Mouse (Mus musculus): Measurements from ENCODE around the gene Grm5. TPM values are rescaled to one million over a fixed set of nuclear protein-coding genes. Genes with fewer than 3 reads are reported as not detected.

Gene Grm5
- total RNA-seq, 1 experiment from 2014 or later, result not detected

GRCm38 (mm10) chr7:88096536-88097107 is 512.7 kb downstream of the Grm5 start:
- ATAC-seq (replicated peaks in 1 of 2; ENCODE audit: insufficient read depth in 1 of 2, low FRiP score in 2 of 2, low TSS enrichment in 1 of 2, low read depth in 1 of 2, poor library complexity in 2 of 2, severe bottlenecking in 2 of 2), result peak in 1 of 2 experiments; percentile 22; a peak in 1 of 4 replicates

GRCm38 (mm10) chr7:88097715-88098114 is 513.7 kb downstream of the Grm5 start:
- peak; percentile 92 to 97 for ATAC-seq (replicated peaks in 1 of 2; ENCODE audit: insufficient read depth in 1 of 2, low FRiP score in 2 of 2, low TSS enrichment in 1 of 2, low read depth in 1 of 2, poor library complexity in 2 of 2, severe bottlenecking in 2 of 2)

- ATAC-seq (replicated peaks in 1 of 2; ENCODE audit: insufficient read depth in 1 of 2, low FRiP score in 2 of 2, low TSS enrichment in 1 of 2, low read depth in 1 of 2, poor library complexity in 2 of 2, severe bottlenecking in 2 of 2), result peak in 1 of 2 experiments; percentile 49; a peak in 2 of 4 replicates
Measured at GRCm38 (mm10) chr7:88116724-88117409, 532.9 kb downstream of the Grm5 start.

- ATAC-seq (replicated peaks in 1 of 2; ENCODE audit: insufficient read depth in 1 of 2, low FRiP score in 2 of 2, low TSS enrichment in 1 of 2, low read depth in 1 of 2, poor library complexity in 2 of 2, severe bottlenecking in 2 of 2), result peak in 1 of 2 experiments; percentile 33; a peak in 1 of 4 replicates
Measured at GRCm38 (mm10) chr7:88128080-88128848, 544.3 kb downstream of the Grm5 start.

GRCm38 (mm10) chr7:88129536-88130487 is 545.8 kb downstream of the Grm5 start:
- ATAC-seq (replicated peaks in 1 of 2; ENCODE audit: insufficient read depth in 1 of 2, low FRiP score in 2 of 2, low TSS enrichment in 1 of 2, low read depth in 1 of 2, poor library complexity in 2 of 2, severe bottlenecking in 2 of 2), result peak; percentile 78 to 81

- 0 out of 4 replicates have a peak, but pooled peaks of 1 of the 2 experiments have one; percentile 6 for ATAC-seq (replicated peaks in 1 of 2; ENCODE audit: insufficient read depth in 1 of 2, low FRiP score in 2 of 2, low TSS enrichment in 1 of 2, low read depth in 1 of 2, poor library complexity in 2 of 2, severe bottlenecking in 2 of 2)
Measured at GRCm38 (mm10) chr7:88130488-88130849, 546.5 kb downstream of the Grm5 start.

- no peak for ATAC-seq (replicated peaks in 1 of 2; ENCODE audit: insufficient read depth in 1 of 2, low FRiP score in 2 of 2, low TSS enrichment in 1 of 2, low read depth in 1 of 2, poor library complexity in 2 of 2, severe bottlenecking in 2 of 2)
Measured at GRCm38 (mm10) chr7:88159542-88160241, 575.7 kb downstream of the Grm5 start.

GRCm38 (mm10) chr7:88161586-88161985 is 577.6 kb downstream of the Grm5 start:
- no peak for ATAC-seq (replicated peaks in 1 of 2; ENCODE audit: insufficient read depth in 1 of 2, low FRiP score in 2 of 2, low TSS enrichment in 1 of 2, low read depth in 1 of 2, poor library complexity in 2 of 2, severe bottlenecking in 2 of 2)

Other genes starting within 250 kb of the Grm5 start
- not detected in 2 replicates for gene Tyr, start 90.7 kb upstream of the Grm5 start, total RNA-seq (2017)